Mouse (Mus musculus): ENCODE measurements around the gene Maml2.

DNA sequence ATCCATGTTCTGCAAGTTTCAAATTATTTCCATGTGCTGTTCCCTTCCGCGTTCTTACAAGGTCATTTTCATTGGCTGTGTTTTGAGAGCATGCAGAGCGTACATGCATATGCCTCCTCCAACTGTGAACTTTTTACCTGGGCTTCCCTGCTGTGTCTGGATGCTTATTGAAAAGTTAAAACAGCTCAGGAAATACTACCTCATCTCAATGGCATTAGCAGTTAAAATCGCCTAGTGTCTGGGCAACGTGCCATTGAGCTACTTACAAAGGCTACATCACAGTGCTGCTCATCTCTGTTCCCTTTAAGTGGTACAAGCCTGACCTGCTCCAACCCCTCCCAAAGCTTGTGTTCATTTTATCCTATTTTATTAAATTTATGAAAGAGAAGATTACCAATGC is 347.4 kb downstream of the Maml2 start:
- TF ChIP-seq CTCF (conservative IDR thresholded peaks at IDR 0.05; ENCODE audit: low read length) (no peak), NANOG (IDR thresholded peaks at IDR 0.05; ENCODE audit: borderline replicate concordance, low read length) (no peak)

Measured in E14TG2a.4 (cell line).